Mouse (Mus musculus): ENCODE results near the gene Hoxb7. TPM values are rescaled to one million over a fixed set of nuclear protein-coding genes. Genes with fewer than 3 reads are reported as not detected.

Gene Hoxb7
- total RNA-seq, 2 experiments from 2014 or later, result not detected

DNA sequence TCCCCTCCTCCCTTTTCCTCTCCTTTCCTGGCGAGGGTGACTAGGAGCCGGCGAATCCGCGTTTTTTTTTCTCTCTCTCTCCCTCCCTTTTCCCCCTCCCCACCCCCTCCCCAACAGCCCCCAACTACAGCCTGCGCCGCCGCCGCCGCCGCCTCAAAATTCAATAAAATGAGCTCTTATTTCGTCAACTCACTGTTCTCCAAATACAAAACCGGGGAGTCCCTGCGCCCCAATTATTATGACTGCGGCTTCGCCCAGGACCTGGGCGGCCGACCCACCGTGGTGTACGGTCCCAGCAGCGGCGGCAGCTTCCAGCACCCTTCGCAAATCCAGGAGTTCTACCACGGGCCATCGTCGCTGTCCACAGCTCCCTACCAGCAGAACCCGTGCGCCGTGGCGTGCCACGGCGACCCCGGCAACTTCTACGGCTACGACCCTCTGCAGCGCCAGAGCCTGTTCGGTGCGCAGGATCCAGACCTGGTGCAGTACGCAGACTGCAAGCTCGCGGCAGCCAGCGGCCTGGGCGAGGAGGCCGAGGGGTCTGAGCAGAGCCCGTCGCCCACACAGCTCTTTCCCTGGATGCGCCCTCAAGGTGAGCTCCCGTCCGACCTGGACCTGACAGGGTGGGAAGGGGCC, 3.5 kb upstream of the Hoxb7 start:
- no peak for ATAC-seq (replicated peaks; ENCODE audit: low FRiP score, poor library complexity, severe bottlenecking)

DNA sequence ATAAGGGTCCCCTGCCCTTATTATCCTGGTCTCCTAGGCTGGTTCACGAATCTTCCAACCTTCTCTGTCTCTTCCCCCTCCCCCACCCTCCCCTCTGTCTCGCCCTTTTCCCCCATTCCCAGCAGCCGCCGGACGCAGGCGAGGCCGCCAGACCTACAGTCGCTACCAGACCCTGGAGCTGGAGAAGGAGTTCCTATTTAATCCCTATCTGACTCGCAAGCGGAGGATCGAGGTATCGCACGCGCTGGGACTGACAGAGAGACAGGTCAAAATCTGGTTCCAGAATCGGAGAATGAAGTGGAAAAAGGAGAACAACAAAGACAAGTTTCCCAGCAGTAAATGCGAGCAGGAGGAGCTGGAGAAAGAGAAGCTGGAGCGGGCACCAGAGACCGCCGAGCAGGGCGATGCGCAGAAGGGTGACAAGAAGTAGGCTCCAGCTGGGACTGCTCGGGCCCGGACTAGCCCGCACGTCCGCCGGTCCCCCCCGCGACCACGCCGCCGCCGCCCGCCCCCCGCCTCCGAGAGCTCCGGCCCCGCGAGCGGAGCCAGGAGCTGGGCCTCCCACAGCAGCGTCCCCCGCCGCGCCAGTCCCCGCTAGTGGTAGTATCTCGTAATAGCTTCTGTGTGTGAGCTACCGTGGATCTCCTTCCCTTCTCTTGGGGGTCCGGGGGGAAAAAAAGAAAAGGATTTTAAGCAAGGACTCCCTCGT, 2.2 kb upstream of the Hoxb7 start:
- ATAC-seq (replicated peaks; ENCODE audit: low FRiP score, poor library complexity, severe bottlenecking), result no peak

DNA sequence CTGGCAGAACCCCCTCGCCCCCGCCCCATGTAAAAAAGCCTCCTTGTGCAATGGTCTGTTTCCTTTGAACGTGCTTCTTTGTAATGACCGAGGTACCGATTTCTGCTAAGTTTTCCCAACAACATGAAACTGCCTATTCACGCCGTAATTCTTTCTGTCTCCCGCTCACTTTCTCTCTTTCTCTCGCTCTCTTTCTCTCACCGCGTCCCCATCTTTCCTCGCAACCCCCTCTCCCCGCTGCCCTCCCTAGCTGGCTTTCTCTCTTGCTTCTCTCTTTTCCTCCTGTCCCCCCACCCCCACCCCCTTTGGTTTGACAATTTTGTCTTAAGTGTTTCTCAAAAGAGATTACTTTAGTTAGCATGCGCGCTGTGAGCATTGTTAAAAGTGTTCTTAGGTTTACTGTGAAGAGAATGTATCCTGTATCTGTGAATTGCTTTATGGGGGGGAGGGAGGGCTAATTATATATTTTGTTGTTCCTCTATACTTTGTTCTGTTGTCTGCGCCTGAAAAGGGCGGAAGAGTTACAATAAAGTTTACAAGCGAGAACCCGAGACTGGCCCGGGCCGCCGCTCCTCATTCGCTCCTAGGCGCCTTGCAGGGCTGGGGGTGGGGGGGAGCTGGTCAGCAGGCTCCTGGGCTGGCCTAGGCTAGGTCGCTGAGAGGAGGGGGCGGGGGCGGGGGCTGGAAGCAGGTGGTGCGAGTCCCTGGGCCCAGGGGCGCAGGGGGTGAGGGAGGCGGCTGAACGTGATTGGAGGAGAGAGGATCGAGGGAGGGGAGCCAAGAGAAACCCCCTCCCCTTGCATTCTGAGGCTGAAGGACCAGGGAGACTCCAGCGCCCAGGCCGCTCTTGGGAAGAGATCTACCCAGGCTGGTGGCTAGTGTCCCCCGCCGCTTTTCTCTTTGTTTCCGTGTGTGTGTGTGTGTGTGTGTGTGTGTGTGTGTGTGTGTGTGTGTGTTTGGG, 1.4 kb upstream of the Hoxb7 start:
- ATAC-seq (replicated peaks; ENCODE audit: low FRiP score, poor library complexity, severe bottlenecking), result no peak

DNA sequence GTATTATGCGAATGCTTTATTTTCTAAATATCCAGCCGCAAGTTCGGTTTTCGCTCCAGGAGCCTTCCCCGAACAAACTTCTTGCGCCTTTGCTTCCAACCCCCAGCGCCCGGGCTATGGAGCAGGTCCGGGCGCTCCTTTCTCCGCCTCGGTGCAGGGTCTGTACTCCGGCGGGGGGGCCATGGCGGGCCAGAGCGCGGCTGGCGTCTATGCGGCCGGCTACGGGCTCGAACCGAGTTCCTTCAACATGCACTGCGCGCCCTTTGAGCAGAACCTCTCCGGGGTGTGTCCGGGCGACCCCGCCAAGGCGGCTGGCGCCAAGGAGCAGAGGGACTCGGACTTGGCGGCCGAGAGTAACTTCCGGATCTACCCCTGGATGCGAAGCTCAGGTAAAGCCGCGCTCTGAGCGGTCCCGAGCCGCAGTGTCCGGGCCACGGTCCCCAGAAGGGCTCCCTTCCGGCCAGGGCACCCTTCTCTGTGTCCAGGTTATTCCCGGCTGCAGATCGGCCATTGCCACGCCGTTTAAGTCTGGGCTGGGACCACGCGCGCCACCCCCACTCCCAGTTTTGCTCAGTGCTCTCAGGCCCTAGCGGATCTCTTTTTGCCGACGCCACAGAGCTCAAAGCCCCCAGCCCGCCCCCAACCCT, 439 bp downstream of the Hoxb7 start:
- ATAC-seq (replicated peaks; ENCODE audit: low FRiP score, poor library complexity, severe bottlenecking), result no peak

DNA sequence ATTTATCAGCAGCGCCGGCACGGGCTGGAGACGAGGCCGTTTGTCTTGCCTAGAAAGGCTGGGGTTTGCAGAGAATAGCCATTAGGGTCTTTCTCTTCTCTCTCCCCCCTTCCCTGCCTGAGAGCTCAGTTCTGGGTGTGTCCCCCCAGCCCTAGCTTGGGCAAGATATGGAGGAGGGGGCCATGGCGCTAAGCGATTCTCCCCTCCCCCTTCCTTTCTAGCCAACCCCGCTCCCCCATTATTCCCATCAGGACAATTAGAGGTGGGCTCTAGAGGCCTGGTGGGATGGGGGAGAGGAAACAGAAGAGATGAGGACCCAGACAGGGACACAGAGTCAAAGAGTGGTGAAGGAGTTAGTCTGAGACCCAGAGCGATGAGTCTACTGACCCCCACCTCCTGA, 988 bp downstream of the Hoxb7 start:
- ATAC-seq (replicated peaks; ENCODE audit: low FRiP score, poor library complexity, severe bottlenecking), result no peak

DNA sequence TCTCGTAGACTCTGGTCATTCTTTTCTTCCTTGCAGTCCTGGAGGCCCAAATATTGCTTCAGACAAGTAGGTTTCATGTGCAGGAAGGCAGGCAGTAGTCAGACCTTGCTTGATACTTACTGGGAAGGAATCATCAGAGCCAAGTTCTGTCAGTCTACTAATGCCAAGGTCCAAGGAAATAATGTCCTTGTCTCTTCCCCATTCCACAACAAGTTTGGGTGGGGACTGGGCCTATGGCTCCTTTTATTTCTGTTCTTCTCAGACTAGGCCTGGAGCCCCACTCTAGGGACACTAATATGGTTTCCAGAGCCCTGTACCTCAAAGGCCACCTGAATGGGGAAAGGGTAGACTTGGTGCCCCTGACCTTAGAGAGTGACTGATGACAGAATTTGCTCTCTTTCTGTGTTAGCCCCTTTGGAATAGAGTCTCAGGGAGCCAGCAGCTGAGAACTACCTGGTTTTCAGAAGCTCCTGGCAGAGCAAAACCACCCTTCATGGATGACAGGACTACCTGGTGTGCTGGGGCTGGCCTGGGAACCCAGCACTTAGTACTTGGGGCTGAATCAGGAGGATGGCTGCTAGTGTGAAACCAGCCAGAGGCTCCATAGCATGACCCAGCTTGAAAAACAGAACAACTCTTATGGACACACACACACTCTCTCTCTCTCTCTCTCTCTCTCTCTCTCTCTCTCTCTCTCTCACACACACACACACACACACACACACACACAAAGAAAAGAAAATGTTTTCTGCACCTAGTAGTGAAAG, 2.2 kb downstream of the Hoxb7 start:
- no peak for ATAC-seq (replicated peaks; ENCODE audit: low FRiP score, poor library complexity, severe bottlenecking)

DNA sequence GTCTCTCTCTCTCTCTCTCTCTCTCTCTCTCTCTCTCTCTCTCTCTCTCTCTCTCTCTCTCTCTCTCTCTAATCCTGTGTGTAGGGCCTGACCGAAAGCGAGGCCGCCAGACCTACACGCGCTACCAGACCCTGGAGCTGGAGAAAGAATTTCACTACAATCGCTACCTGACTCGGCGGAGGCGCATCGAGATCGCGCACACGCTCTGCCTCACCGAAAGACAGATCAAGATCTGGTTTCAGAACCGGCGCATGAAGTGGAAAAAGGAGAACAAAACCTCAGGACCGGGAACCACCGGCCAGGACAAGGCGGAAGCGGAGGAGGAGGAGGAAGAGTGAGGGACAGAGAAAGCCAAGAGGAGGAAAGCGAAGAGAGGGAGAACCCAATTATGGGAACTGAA, 2.9 kb downstream of the Hoxb7 start:
- no peak for ATAC-seq (replicated peaks; ENCODE audit: low FRiP score, poor library complexity, severe bottlenecking)

DNA sequence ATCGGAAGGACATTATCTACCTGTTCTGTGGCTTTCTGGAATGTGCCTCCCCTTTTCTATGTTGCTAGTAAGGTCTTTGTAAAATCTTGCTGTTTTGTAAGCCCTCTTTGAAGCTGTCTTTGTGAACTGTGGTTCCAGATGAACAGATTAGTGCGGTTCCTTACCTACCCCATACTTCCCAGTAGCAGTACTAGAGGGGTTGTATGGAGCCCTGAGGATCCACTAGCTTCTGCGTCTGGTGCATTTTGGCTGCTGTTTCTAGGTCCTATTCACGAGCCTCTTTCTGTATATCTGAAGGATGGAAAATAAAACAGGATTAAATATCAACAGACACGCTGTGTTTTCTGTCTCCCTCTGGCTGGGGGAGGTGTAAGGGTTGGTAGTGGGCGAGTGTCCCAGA, 3.4 kb downstream of the Hoxb7 start:
- no peak for ATAC-seq (replicated peaks; ENCODE audit: low FRiP score, poor library complexity, severe bottlenecking)

DNA sequence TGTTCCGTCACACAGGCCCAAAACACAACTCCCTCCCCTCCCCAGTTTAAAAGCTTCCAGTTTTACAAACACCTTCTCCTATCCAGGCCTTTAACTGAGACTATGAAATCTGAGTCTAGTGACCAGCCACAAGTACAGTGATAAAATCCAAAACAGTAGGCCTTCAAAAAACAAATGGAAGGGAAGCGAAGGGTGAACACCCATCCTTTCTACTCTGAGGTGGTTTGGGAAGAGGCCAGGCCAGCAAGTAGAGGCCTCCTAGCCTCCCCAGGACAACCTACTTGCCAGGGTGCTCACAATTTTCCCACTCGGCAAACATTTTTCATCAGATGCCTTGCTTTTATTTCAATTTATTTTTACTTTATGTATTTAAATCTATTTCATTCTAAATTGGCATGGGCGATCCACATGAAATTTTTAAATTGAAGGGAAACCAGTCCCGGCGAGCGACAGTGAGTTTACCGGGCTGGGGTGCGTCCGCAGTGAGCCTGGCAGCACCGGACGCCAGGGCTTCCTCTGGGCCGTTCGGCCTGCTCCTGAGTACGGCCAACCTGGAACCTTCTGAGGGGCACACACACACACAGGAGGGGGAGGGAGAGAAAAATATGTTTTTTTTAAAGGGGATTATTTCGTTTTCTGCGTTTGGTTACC, 4.4 kb downstream of the Hoxb7 start:
- ATAC-seq (replicated peaks; ENCODE audit: low FRiP score, poor library complexity, severe bottlenecking), result no peak

DNA sequence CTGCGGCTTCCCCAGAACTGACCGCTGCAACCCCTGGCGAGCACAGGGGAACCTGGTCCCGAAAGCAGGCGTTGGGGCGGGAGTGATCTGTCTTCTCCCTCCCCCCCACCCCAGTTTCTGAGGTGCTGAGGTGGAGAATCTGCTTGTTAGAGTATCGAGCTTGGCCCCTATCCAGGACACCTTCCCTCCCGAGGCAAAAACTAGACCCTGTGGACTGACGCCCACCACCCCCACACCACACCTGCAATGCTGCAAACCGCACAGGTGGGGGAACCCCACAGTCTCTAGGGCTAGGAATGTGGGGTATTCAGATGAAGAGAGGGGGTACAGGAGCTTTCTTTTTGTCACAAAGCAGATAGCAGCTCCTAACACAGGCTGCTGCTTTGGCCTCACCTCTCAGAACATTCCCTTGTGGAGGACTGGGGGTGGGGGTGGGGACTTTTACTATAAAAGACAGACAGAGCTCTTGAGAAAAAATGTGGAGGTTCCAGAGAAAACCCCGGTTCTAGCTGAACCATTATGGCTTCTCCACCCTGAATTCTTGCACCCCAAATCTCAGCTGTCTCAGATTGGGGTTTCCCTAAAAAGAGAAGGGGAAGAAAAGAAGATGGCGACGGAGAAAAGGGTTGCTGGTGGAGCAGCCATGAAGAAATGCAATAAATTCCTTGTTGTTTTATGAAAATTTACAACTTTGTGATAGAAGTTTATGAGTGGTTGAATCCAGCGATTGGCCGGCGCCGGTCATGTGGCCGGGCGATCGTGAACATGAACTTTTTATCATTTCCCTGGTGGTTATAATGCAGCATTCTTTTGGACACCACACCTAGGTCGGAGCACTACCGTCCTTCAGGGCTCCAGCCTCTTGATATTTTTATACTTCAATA, 5.5 kb downstream of the Hoxb7 start, which contains the start of gene Hoxb6:
Gene Hoxb6 (plus strand): TSS at position 796 of the 884 bp plus-strand sequence.
- ATAC-seq (replicated peaks; ENCODE audit: low FRiP score, poor library complexity, severe bottlenecking), result no peak

DNA sequence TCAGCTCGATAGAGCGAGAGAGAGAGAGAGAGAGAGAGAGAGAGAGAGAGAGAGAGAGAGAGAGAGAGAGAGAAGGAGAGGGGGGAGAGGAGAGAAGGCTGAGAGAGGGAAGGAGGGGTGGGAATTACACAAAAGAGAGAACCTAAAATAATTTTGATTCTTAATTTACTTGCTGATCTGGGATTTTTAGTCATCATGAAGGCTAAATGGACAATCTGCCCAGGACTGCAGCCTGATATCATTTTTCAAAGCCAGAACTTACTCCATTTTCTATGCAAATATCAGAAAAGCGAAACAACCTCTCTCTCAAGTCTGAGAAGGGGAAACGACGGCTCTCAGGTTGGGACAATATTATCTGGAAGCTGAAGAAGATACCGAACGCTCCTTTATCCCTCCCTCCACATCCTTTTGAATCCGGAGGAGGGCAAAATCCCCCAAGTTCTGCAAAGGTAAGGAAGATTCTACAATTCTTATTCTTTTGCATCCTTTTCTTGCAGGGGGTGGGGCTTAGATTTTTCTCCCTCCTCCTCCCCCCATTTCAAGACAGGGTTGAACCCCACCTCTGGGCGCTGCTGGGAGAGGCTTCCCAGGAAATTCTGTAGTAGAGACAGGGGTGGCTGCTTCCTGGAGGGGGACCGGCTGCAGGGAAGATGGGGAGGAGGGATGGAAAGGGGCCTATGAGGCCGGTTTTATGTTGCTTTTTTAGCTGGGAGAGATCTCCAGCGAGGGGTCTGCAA, 6.3 kb downstream of the Hoxb7 start:
- no peak for ATAC-seq (replicated peaks; ENCODE audit: low FRiP score, poor library complexity, severe bottlenecking)

DNA sequence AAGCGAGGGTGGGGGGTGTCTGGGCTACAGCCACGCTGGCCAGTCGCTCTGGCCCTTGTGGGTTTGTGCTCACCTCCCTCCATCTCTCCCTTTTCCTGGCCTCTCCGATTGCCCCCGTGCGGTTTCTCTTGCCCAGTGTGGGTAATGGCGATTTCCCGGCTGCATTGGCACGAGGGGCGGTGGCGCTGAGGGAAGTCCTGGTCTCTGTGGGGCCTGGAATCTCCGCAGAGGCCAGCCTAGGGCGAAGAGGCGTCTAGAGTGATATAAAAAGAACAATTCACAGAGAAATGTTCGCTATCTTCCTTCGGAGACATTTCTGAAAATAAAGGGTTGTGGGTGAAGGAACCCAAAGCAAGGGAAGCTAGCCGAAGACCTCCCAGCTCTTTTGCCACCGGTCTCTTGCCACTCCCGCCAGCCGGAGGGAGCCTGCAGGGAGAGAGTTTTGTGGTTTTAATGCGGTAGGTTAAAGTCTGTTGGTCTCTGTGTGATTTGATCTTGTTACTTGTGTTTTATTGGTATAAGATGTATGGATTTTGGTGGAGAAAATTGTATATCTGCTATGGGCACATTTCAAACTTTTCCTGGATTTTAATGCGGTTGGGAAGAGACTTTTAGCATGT, 7.0 kb downstream of the Hoxb7 start:
- ATAC-seq (replicated peaks; ENCODE audit: low FRiP score, poor library complexity, severe bottlenecking), result no peak

DNA sequence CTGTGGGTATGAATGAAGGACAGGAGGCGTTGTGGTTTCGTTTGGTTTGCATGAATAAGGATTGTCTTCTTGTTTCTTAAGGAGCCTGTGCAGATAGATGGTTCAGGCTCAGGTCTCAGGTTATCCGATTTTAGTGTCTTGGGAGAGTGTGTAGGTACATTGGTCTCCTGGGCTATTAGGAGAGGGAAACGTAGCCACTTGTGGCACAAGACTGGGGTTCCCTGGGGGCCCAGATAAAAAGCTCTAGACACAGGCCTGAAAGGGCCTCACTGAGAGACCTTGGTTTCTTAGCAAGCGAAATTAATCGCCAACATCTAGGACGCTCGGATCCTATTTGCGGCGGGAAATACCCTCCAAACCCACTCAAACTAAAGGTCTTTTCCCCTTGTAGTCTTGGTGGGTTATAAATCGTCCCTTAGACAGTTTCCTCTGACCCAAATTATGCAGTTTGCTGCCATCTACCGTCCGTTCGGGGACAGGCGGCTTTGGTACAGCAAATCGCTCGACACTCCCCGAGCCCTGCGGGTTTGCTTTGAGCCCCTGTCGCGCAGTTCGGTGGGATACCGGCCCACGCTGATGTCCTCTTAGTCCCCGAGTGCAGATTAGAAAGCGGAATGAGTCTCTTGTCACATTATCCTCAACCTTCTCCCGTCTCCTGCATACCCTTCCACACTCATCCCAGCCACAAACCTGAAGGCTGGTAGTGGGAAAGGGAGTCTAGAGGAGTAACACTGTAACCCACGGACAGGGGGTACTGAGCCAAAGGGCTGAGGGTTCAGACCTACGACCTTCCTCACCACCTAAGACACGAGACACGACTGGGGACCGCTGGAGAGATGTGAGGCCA, 8.0 kb downstream of the Hoxb7 start:
- no peak for ATAC-seq (replicated peaks; ENCODE audit: low FRiP score, poor library complexity, severe bottlenecking)

DNA sequence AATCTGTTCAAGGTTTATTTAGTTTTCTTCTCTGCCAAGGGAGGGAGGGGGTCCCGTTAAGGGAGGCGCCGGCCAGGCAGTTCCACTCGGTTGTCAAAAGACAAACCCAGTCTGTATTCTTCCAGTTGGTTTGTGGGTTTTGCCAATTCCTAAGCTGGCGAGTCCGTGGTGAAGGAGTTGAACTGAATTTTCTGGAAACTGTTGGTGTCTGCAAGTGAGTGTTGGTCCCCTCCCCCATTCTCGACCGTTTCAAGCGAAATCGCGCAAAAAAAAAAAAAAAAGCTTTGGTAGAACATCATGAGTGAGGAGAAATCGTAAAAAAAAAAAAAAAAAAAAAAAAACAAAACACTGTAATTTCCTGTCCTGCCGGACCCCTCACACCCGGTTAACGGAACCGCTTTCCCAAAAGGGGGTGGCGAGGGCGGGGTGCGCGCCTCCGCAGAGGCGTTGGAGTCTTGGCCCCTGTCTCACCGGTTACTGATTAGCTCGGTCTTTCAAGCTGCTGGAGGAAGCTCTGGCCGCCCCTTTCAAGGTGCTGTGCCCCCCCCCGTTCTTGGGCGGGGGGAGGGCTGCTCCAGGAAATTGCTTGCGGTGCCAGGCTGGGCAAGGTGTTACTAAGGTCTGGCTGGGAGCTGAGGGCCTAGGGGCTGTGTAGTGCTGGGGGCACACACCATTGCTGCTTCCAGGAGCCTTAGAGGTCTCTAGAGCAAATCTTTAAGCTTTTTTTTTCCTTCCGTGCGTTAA, 8.8 kb downstream of the Hoxb7 start:
- ATAC-seq (replicated peaks; ENCODE audit: low FRiP score, poor library complexity, severe bottlenecking), result no peak

DNA sequence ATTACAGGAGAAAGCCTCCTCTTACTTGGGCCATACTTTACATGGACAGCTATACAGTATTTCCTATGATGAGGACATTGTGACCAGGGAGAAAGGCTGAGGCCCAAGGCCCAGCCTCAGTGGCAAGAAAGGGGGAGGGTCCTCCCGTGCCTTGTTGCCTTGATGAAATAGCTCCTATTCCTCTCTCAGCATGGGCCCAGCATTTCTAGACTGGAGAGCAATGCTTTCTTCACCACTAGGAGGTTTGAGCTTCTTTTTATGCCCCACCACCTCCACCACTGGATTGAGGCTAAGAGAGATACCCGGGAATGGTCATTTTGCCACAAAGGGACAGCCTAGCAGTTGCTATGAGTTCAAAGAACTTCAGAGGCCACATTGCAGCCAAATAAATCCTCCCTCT, 10.6 kb downstream of the Hoxb7 start:
- no peak for ATAC-seq (replicated peaks; ENCODE audit: low FRiP score, poor library complexity, severe bottlenecking)

Measured in erythroblast, adult 5-6 weeks (primary cell).